Mouse (Mus musculus): Measurements from ENCODE around the gene Tanc1.
"Not testable (repeated sequence)": the region's sequence is repeated elsewhere in the genome, so short reads cannot be mapped to it uniquely, and the experiment has no call there.

Tanc1 gene

GRCm38 (mm10) chr2:59830151-59830550 is 218.3 kb downstream of the Tanc1 start:
- DNase-seq (ENCODE audit: low spot score): peak; percentile 80

- DNase-seq (ENCODE audit: low spot score): no peak
Measured at GRCm38 (mm10) chr2:59830940-59831339, 219.1 kb downstream of the Tanc1 start.

GRCm38 (mm10) chr2:59831831-59832230 is 220.0 kb downstream of the Tanc1 start:
- DNase-seq (ENCODE audit: low spot score): no peak

GRCm38 (mm10) chr2:59838825-59839224 is 227.0 kb downstream of the Tanc1 start:
- no peak for DNase-seq (ENCODE audit: low spot score)

GRCm38 (mm10) chr2:59839755-59840154 is 227.9 kb downstream of the Tanc1 start:
- no peak for DNase-seq (ENCODE audit: low spot score)

GRCm38 (mm10) chr2:59840191-59840590 is 228.3 kb downstream of the Tanc1 start:
- no peak for DNase-seq (ENCODE audit: low spot score)

GRCm38 (mm10) chr2:59841189-59841939 is 229.5 kb downstream of the Tanc1 start:
- DNase-seq (ENCODE audit: low spot score): peak; percentile 47

- DNase-seq (ENCODE audit: low spot score): no peak
Measured at GRCm38 (mm10) chr2:59841944-59842343, 230.1 kb downstream of the Tanc1 start.

GRCm38 (mm10) chr2:59842556-59843008 is 230.7 kb downstream of the Tanc1 start:
- DNase-seq (ENCODE audit: low spot score): no peak

- DNase-seq (ENCODE audit: low spot score): no peak
Measured at GRCm38 (mm10) chr2:59843156-59843555, 231.3 kb downstream of the Tanc1 start.

- DNase-seq (ENCODE audit: low spot score): no peak
Measured at GRCm38 (mm10) chr2:59843848-59844247, 232.0 kb downstream of the Tanc1 start.

- DNase-seq (ENCODE audit: low spot score): not testable (repeated sequence)
Measured at GRCm38 (mm10) chr2:59851885-59852284, 240.0 kb downstream of the Tanc1 start.

GRCm38 (mm10) chr2:59852916-59853315 is 241.1 kb downstream of the Tanc1 start:
- no peak for DNase-seq (ENCODE audit: low spot score)

GRCm38 (mm10) chr2:59853543-59853942 is 241.7 kb downstream of the Tanc1 start:
- no peak for DNase-seq (ENCODE audit: low spot score)

GRCm38 (mm10) chr2:59854363-59854762 is 242.5 kb downstream of the Tanc1 start:
- no peak for DNase-seq (ENCODE audit: low spot score)

GRCm38 (mm10) chr2:59862618-59863017 is 250.8 kb downstream of the Tanc1 start:
- no peak for DNase-seq (ENCODE audit: low spot score)

GRCm38 (mm10) chr2:59870526-59870925 is 258.7 kb downstream of the Tanc1 start:
- no peak for DNase-seq (ENCODE audit: low spot score)

- no peak for DNase-seq (ENCODE audit: low spot score)
Measured at GRCm38 (mm10) chr2:59876482-59876881, 264.6 kb downstream of the Tanc1 start.

- no peak for DNase-seq (ENCODE audit: low spot score)
Measured at GRCm38 (mm10) chr2:59877335-59877734, 265.5 kb downstream of the Tanc1 start.

GRCm38 (mm10) chr2:59878221-59878620 is 266.4 kb downstream of the Tanc1 start:
- DNase-seq (ENCODE audit: low spot score): no peak

GRCm38 (mm10) chr2:59881404-59881803 is 269.6 kb downstream of the Tanc1 start:
- DNase-seq (ENCODE audit: low spot score): no peak

- peak; percentile 96 for DNase-seq (ENCODE audit: low spot score)
Measured at GRCm38 (mm10) chr2:59881831-59882741, 270.2 kb downstream of the Tanc1 start, which contains the start of gene Wdsub1. Gene Wdsub1 (minus strand): TSS chr2:59882591.

GRCm38 (mm10) chr2:59882742-59883281 is 271.0 kb downstream of the Tanc1 start:
- DNase-seq (ENCODE audit: low spot score): no peak
